Mouse (Mus musculus) liver, postnatal 0 days (tissue): ENCODE data around the gene Dus2. TPM values are rescaled to one million over a fixed set of nuclear protein-coding genes. Genes with fewer than 3 reads are reported as not detected.

Experiments used
- ATAC-seq: fragments of 200-750 bp; cut with Nextera tagmentation; 2 replicates; pipeline ENCODE4 v1.8.0; 2017; ENCODE audit warnings: mild to moderate bottlenecking, moderate library complexity
- DNase-seq: peaks from one replicate; pipeline ENCODE4 v3.0.0-alpha.2; 2016
- H3K27ac ChIP-seq: fragments of 300-500 bp; sonication (generic); 2 replicates; pipeline ENCODE4 v1.5.1; 2014; ENCODE audit warnings: antibody characterized with exemption, moderate library complexity, mild to moderate bottlenecking, low read depth
- H3K27me3 ChIP-seq: fragments of 300-500 bp; sonication (generic); 2 replicates; pipeline ENCODE4 v1.6.1; 2014; ENCODE audit warnings: low read length, control low read depth, mixed read lengths; ENCODE audit not compliant: insufficient read depth
- H3K36me3 ChIP-seq: fragments of 300-500 bp; sonication (generic); replicated peaks from 2 replicates; pipeline ENCODE4 v1.6.1; 2014; ENCODE audit warnings: mild to moderate bottlenecking, control low read depth, low read length, moderate library complexity, mixed read lengths; ENCODE audit not compliant: insufficient read depth
- H3K4me1 ChIP-seq: fragments of 300-500 bp; sonication (generic); 2 replicates; pipeline ENCODE4 v1.6.1; 2014; ENCODE audit warnings: antibody characterized with exemption, mild to moderate bottlenecking, control low read depth; ENCODE audit not compliant: insufficient read depth
- H3K4me2 ChIP-seq: fragments of 300-500 bp; sonication (generic); 2 replicates; pipeline ENCODE4 v1.6.1; 2014; ENCODE audit warnings: low read depth, mild to moderate bottlenecking, low read length, moderate library complexity, mixed read lengths
- H3K4me3 ChIP-seq: fragments of 300-500 bp; sonication (generic); 2 replicates; pipeline ENCODE4 v1.5.1; 2014; ENCODE audit warnings: low read depth, low read length
- H3K9ac ChIP-seq: fragments of 300-500 bp; sonication (generic); replicated peaks from 2 replicates; pipeline ENCODE4 v1.6.1; 2014; ENCODE audit warnings: mild to moderate bottlenecking, moderate library complexity
- H3K9me3 ChIP-seq: fragments of 300-500 bp; sonication (generic); 2 replicates; pipeline ENCODE4 v1.6.1; 2016; ENCODE audit warnings: mild to moderate bottlenecking, control low read depth, low read length, mixed read lengths
- CTCF ChIP-seq: sonication (generic); IDR thresholded peaks from 2 replicates; pipeline ENCODE4 v1.5.1; 2016; ENCODE audit warnings: antibody characterized with exemption, low read depth
- EP300 ChIP-seq: IDR thresholded peaks from 2 replicates; pipeline ENCODE4 v1.6.1; 2016; ENCODE audit warnings: antibody characterized with exemption, low read depth, mild to moderate bottlenecking
- WGBS: fragments of 180-500 bp; shearing (Covaris S2); extraction: QIAGEN DNeasy Blood & Tissue Kit; methylation state at CpG from one replicate; pipeline ENCODE4 v1.1.7; 2014; ENCODE audit not compliant: insufficient replicate concordance; 5-methylcytosine and 5-hydroxymethylcytosine counted together
- polyA plus RNA-seq: library from polyadenylated mRNA; unstranded; fragments of >200 nt; fragmentation: Nextera tagmentation; extraction: Ambion mirVana; gene quantifications from 2 replicates; pipeline ENCODE4 v1.2.1, GENCODE M21; 2015

Gene Dus2
- polyA plus RNA-seq, 1 experiment from 2014 or later: 9.5 TPM

DNA sequence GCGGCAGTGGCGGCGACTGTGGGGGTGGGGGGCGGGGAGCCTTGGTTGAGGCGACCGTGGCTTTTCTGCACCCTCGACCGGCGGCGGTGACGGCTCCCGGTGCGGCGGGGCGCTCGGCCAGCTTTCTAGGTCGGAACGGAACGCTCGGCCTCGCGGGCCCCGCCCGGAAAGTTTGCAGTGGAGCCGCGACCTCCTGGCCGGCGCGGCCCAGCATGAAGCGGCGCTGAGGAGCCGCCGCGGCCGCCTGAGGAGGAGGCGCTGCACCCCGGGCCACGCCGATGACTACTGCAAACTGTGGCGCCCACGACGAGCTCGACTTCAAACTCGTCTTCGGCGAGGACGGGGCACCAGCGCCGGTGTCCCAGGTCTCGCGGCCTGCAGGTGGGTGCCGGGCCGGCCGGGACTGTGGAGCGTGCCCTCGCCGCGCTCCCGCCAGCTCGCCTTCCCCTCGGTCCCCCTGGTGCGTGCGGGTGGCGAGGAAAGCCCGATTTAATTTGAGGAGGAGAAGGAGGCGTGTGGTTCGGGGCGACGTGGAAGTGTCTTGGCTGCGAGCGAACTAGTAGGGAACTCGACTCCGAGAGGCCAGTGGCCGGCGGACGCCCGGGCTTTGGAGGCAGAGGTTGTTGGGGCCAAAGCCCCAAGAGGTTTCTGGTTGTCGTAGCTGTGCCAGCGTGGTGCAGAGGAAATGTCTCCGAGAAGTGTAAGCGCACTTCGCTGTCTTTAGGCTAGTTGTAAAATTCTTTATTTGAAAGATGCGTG, 68.7 kb downstream of the Dus2 start:
- TF ChIP-seq EP300 (no peak), CTCF (peak; percentile 14)
- H3K27me3 ChIP-seq: no peaks in the 10 kb centered on the region
- peak overlapping the region; percentile 99 for H3K27ac ChIP-seq
- DNase-seq (peak; percentile 74), ATAC-seq (peak; percentile 58)
- no peaks in the 10 kb centered on the region; the same call in 1 of the 2 replicates for H3K36me3 ChIP-seq
- under 1% methylated on average over 51 of the region's 83 CpGs for WGBS
- H3K9me3 ChIP-seq: no peaks in the 10 kb centered on the region
- H3K4me3 ChIP-seq: peak overlapping the region; percentile 98
- H3K4me1 ChIP-seq: peaks cover 32% of the 10 kb centered on the region
- peak overlapping the region; percentile 97 for H3K9ac ChIP-seq
- H3K4me2 ChIP-seq: peak overlapping the region; percentile 77

DNA sequence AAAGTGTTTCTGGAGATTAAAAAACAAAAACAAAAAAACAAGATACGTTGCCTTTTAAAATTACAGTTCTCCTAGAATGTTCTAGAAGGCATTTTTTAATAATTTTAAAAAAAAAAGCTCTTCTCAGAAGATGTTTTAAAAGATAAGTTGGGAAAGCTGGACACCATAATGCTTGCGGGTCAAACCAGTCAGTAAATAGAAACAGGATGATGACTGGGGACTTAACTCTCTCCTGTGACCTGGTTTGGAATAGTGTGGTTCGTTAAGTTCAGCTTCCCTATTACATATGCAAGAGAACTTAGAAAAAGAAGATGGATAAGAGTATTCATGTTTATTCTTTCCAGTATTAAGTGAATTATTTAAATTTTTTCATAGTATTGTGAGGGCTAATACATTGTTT, 69.4 kb downstream of the Dus2 start:
- WGBS: under 1% methylated on average over 3 of the region's 3 CpGs
- Histone ChIP-seq H3K9me3 (no peaks in the 10 kb centered on the region), H3K9ac (peak overlapping the region; percentile 97), H3K4me1 (peaks cover 26% of the 10 kb centered on the region), H3K27me3 (no peaks in the 10 kb centered on the region), H3K4me3 (peak overlapping the region; percentile 98), H3K4me2 (peak overlapping the region; percentile 77), H3K27ac (peak overlapping the region; percentile 99), H3K36me3 (no peaks in the 10 kb centered on the region; the same call in 1 of the 2 replicates)
- DNase-seq: no peak
- TF ChIP-seq CTCF: no peak
- TF ChIP-seq EP300: no peak
- ATAC-seq: no peak

DNA sequence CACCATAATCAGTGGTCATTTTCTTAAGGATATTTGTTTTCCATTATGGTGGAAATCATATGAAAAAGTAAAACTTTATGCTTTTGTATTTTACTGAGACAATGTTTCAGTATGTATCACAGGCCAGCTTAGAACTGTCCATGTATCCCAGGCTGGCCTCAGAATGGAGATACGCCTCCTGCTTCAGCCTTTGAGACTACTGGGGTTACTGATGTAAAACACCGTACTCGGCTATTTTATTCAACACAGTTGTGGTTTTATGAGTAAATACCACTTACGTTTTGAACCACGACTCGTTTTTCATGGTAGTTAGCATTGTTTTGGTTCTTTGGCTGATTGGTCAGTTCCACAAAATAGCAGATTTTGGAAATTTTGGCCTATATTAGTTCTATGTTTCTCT, 70.5 kb downstream of the Dus2 start:
- Histone ChIP-seq H3K4me3 (peak overlapping the region; percentile 98), H3K4me2 (peak overlapping the region; percentile 77), H3K9ac (no peak overlapping the region), H3K36me3 (no peaks in the 10 kb centered on the region; the same call in 1 of the 2 replicates), H3K27me3 (no peaks in the 10 kb centered on the region), H3K9me3 (no peaks in the 10 kb centered on the region), H3K27ac (0 out of 2 replicates have a peak overlapping the region, but pooled peaks have one; percentile 8), H3K4me1 (peaks cover 26% of the 10 kb centered on the region)
- no peak for DNase-seq
- WGBS: 52% methylated on average over 6 of the region's 6 CpGs
- TF ChIP-seq CTCF: no peak
- no peak for TF ChIP-seq EP300
- ATAC-seq: no peak

DNA sequence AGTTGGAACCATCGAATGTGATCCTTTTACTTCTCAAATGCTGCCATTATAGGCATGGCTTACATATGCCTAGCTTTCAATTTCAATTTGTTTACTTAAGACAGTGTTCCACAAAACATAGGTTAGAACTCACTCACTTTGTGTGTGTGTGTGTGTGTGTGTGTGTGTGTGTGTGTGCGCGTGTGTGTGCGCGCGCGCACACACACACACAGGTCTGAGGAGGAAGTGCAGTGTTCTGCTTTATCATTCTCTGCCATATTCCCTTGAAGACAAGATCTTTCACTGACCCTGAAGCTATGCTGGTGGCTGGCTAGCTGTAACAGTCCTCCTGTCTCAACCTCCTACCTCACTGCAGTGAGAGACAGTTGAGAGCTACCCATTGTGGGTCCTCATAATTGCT, 71.9 kb downstream of the Dus2 start:
- Histone ChIP-seq H3K36me3 (no peaks in the 10 kb centered on the region; the same call in 1 of the 2 replicates), H3K27me3 (no peaks in the 10 kb centered on the region), H3K4me2 (peak overlapping the region; percentile 40; the same call in 1 of the 2 replicates), H3K4me1 (peaks cover 25% of the 10 kb centered on the region), H3K27ac (0 out of 2 replicates have a peak overlapping the region, but pooled peaks have one; percentile 25), H3K9me3 (no peaks in the 10 kb centered on the region), H3K4me3 (peak overlapping the region; percentile 17; the same call in 1 of the 2 replicates), H3K9ac (no peak overlapping the region)
- no peak for TF ChIP-seq EP300
- no peak for TF ChIP-seq CTCF
- DNase-seq (no peak), ATAC-seq (no peak)
- WGBS: 59% methylated on average over 7 of the region's 7 CpGs

DNA sequence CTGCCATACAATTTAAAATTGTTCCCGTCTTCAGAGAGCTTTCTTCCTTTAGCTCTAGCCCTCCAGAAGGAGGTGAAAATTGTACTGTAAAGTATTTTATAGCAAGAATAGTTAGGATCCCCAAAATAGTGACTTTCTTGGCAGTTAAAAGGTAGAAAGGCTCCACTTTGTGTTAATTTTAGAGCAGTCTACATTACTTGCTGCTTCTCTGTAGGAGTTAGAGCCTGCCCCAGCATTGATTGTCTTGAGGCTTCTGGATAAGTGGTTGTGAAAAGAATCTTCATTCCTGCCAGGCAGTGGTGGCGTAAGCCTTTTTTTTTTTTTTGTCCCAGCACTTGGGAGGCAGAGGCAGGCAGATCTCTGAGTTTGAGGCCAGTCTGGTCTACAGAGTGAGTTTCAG, 75.6 kb downstream of the Dus2 start:
- H3K4me1 ChIP-seq: peaks cover 18% of the 10 kb centered on the region
- H3K4me3 ChIP-seq: no peak overlapping the region
- no peak overlapping the region for H3K4me2 ChIP-seq
- no peaks in the 10 kb centered on the region for H3K9me3 ChIP-seq
- no peak overlapping the region for H3K9ac ChIP-seq
- no peaks in the 10 kb centered on the region; the same call in 1 of the 2 replicates for H3K36me3 ChIP-seq
- TF ChIP-seq CTCF: no peak
- TF ChIP-seq EP300: no peak
- no peaks in the 10 kb centered on the region for H3K27me3 ChIP-seq
- DNase-seq (no peak), ATAC-seq (no peak)
- 89% methylated on average over 2 of the region's 2 CpGs for WGBS
- H3K27ac ChIP-seq: no peak overlapping the region

DNA sequence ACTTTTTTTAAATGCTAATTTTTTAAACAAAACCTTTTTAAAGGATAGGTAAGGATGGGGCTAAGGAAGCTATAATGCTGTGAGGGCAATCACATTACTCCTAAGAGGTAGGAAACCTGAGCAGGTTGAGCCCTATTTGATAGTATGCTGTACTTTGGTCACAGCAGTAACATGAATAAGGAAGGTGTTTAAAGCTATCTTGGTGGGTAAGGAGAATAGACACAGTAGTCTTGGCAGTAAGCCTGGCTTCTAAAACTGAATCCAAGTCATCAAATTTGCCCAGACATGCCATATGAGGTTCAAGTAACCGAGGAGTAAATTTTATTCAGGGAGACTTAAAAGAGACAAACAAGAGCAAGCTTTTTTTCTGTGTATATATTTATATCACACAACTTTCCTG, 78.4 kb downstream of the Dus2 start:
- no peak overlapping the region for H3K4me2 ChIP-seq
- ATAC-seq (no peak), DNase-seq (no peak)
- H3K27me3 ChIP-seq: no peaks in the 10 kb centered on the region
- no peaks in the 10 kb centered on the region for H3K9me3 ChIP-seq
- H3K36me3 ChIP-seq: no peaks in the 10 kb centered on the region
- 76% methylated on average over 1 of the region's 1 CpGs for WGBS
- no peak overlapping the region for H3K27ac ChIP-seq
- H3K9ac ChIP-seq: no peak overlapping the region
- H3K4me3 ChIP-seq: no peak overlapping the region
- TF ChIP-seq CTCF: no peak
- no peak for TF ChIP-seq EP300
- H3K4me1 ChIP-seq: peaks cover 8% of the 10 kb centered on the region; the same call in 1 of the 2 replicates
